In genomic region chr15:56014059-56014620, GRCm38 (mm10) we compare ENCODE assay signal across 14 mouse cellular contexts.
DNase-seq lines count a peak whose midpoint lies in the region; ATAC-seq lines count a peak whose summit lies in the region.
"Had no signal": no experiment of that assay in that cellular context is flagged by ENCODE, and none has a peak within 500 bp of the region (broad histone marks: within the 10 kb centered on the region; RNA-seq: fewer than 3 reads in every experiment).

No protein-coding gene starts in this region.

- DNase-seq in adrenal gland, adult 2 months: peak; percentile 82
- peak; percentile 74 to 80 for DNase-seq in adrenal gland, postnatal 36 days
- DNase-seq in heart, adult 8-10 months (ENCODE audit: low spot score): peak; percentile 8
- peak; percentile 22 to 75 for DNase-seq in heart, postnatal 14 days
- DNase-seq: cerebellum, adult 2 months; layer of hippocampus, adult 9-11 months; lung, adult 2 months; spleen, adult 18-20 months had no signal

- no peaks in the 10 kb centered on the region for H3K9me3 ChIP-seq in forebrain, embryonic 13.5 days (replicated peaks)
- no peaks in the 10 kb centered on the region for H3K9me3 ChIP-seq in intestine, embryonic 16.5 days (ENCODE audit: control insufficient read depth, low read length)
- H3K9me3 ChIP-seq: limb, embryonic 13.5 days had no signal

- no peak overlapping the region for H3K27ac ChIP-seq in forebrain, embryonic 13.5 days
- H3K27ac ChIP-seq in intestine, embryonic 16.5 days (ENCODE audit: low read length): no peak overlapping the region
- H3K27ac ChIP-seq: limb, embryonic 13.5 days had no signal

- no peaks in the 10 kb centered on the region for H3K36me3 ChIP-seq in forebrain, embryonic 13.5 days (ENCODE audit: poor library complexity, severe bottlenecking)
- no peaks in the 10 kb centered on the region for H3K36me3 ChIP-seq in intestine, embryonic 16.5 days (ENCODE audit: control insufficient read depth, insufficient read depth, low read length)
- H3K36me3 ChIP-seq: limb, embryonic 13.5 days had no signal

- H3K4me2 ChIP-seq in forebrain, embryonic 13.5 days: no peak overlapping the region
- no peak overlapping the region for H3K4me2 ChIP-seq in intestine, embryonic 16.5 days (ENCODE audit: low read depth, low read length)
- H3K4me2 ChIP-seq: limb, embryonic 13.5 days had no signal

- 79% methylated on average over 8 of the region's 8 CpGs for WGBS in forebrain, embryonic 13.5 days
- 67% methylated on average over 8 of the region's 8 CpGs for WGBS in intestine, embryonic 16.5 days

- H3K4me3 ChIP-seq in forebrain, embryonic 13.5 days: no peak overlapping the region
- no peak overlapping the region for H3K4me3 ChIP-seq in intestine, embryonic 16.5 days (ENCODE audit: low read length)
- H3K4me3 ChIP-seq: limb, embryonic 13.5 days had no signal

- no peak for ATAC-seq in forebrain, embryonic 13.5 days
- ATAC-seq in granulocyte monocyte progenitor cell, adult 5-6 weeks (replicated peaks; ENCODE audit: poor library complexity, severe bottlenecking): no peak
- no peak for ATAC-seq in intestine, embryonic 16.5 days
- ATAC-seq: inflammation-experienced regulatory T-cells, adult 6 months had no signal

- intact Hi-C loops in heart, postnatal 14 days (cut with DNase I): no loop called here

- H3K27me3 ChIP-seq in forebrain, embryonic 13.5 days: no peaks in the 10 kb centered on the region
- no peaks in the 10 kb centered on the region for H3K27me3 ChIP-seq in intestine, embryonic 16.5 days (replicated peaks; ENCODE audit: control insufficient read depth, insufficient read depth, low read length)
- H3K27me3 ChIP-seq: CH12.LX; limb, embryonic 13.5 days had no signal

- H3K4me1 ChIP-seq in forebrain, embryonic 13.5 days: no peaks in the 10 kb centered on the region
- no peaks in the 10 kb centered on the region for H3K4me1 ChIP-seq in intestine, embryonic 16.5 days (ENCODE audit: control insufficient read depth, insufficient read depth, low read length)
- H3K4me1 ChIP-seq: limb, embryonic 13.5 days had no signal

- H3K9ac ChIP-seq in forebrain, embryonic 13.5 days: no peak overlapping the region
- H3K9ac ChIP-seq in intestine, embryonic 16.5 days (ENCODE audit: low read depth, low read length): no peak overlapping the region
- H3K9ac ChIP-seq: limb, embryonic 13.5 days had no signal

Comparison
In these comparisons a context has a peak if more than half of its experiments do, and no peak if none do; other contexts are left out.
1. DNase-seq: peak in every context shown above with its lines; median percentile 82 in adrenal gland, adult 2 months; 77 in adrenal gland, postnatal 36 days; 48 in heart, postnatal 14 days; 8 in heart, adult 8-10 months.